Mouse (Mus musculus): ENCODE measurements around the gene Armc8.
"Not testable (repeated sequence)": the region's sequence is repeated elsewhere in the genome, so short reads cannot be mapped to it uniquely, and the experiment has no call there.

Gene Armc8

GRCm38 (mm10) chr9:99568347-99569070, at the start of gene Armc8:
Gene Armc8, minus strand, starts transcription at chr9:99568899.
- peak; percentile 86 to 91 for DNase-seq (ENCODE audit: low spot score in 2 of 2)

GRCm38 (mm10) chr9:99612202-99612601, 43.5 kb upstream of the Armc8 start, which contains the start of gene A4gnt:
Gene A4gnt, plus strand, starts transcription at chr9:99612502.
- DNase-seq (ENCODE audit: low spot score in 2 of 2), result no peak

- no peak for DNase-seq (ENCODE audit: low spot score in 2 of 2)
These were observed 34.9 kb upstream of the Armc8 start for GRCm38 (mm10) chr9:99603566-99603965.

GRCm38 (mm10) chr9:99599127-99599526, 30.4 kb upstream of the Armc8 start:
- not testable (repeated sequence) for DNase-seq (ENCODE audit: low spot score in 2 of 2)

- no peak for DNase-seq (ENCODE audit: low spot score in 2 of 2)
These were observed 22.4 kb upstream of the Armc8 start for GRCm38 (mm10) chr9:99591144-99591543.

- DNase-seq (ENCODE audit: low spot score in 2 of 2), result peak; percentile 38 to 45
These were observed 19.0 kb upstream of the Armc8 start for GRCm38 (mm10) chr9:99587505-99588202.

GRCm38 (mm10) chr9:99580655-99581054, 12.0 kb upstream of the Armc8 start:
- DNase-seq (ENCODE audit: low spot score in 2 of 2), result no peak

- peak; percentile 81 to 85 for DNase-seq (ENCODE audit: low spot score in 2 of 2)
These were observed 7.2 kb upstream of the Armc8 start, which contains the start of gene Dbr1 for GRCm38 (mm10) chr9:99575677-99576480. Gene Dbr1, plus strand, starts transcription at chr9:99575799.

- no peak for DNase-seq (ENCODE audit: low spot score in 2 of 2)
These were observed 335 bp upstream of the Armc8 start for GRCm38 (mm10) chr9:99569071-99569397.

GRCm38 (mm10) chr9:99568023-99568346, 714 bp downstream of the Armc8 start:
- DNase-seq (ENCODE audit: low spot score in 2 of 2), result no peak

- DNase-seq (ENCODE audit: low spot score in 2 of 2), result peak; percentile 31 to 42
These were observed 5.0 kb downstream of the Armc8 start for GRCm38 (mm10) chr9:99563714-99564113.

- DNase-seq (ENCODE audit: low spot score in 2 of 2), result no peak
These were observed 8.3 kb downstream of the Armc8 start for GRCm38 (mm10) chr9:99560389-99560788.

GRCm38 (mm10) chr9:99559557-99559904, 9.2 kb downstream of the Armc8 start:
- no peak for DNase-seq (ENCODE audit: low spot score in 2 of 2)

- DNase-seq (ENCODE audit: low spot score in 2 of 2), result no peak
These were observed 9.7 kb downstream of the Armc8 start for GRCm38 (mm10) chr9:99558824-99559556.

- no peak for DNase-seq (ENCODE audit: low spot score in 2 of 2)
These were observed 11.0 kb downstream of the Armc8 start for GRCm38 (mm10) chr9:99557580-99558300.

- DNase-seq (ENCODE audit: low spot score in 2 of 2), result no peak
These were observed 13.4 kb downstream of the Armc8 start for GRCm38 (mm10) chr9:99555253-99555652.

- no peak for DNase-seq (ENCODE audit: low spot score in 2 of 2)
These were observed 14.6 kb downstream of the Armc8 start for GRCm38 (mm10) chr9:99554052-99554451.

GRCm38 (mm10) chr9:99553049-99553448, 15.7 kb downstream of the Armc8 start:
- no peak for DNase-seq (ENCODE audit: low spot score in 2 of 2)

GRCm38 (mm10) chr9:99552068-99552467, 16.6 kb downstream of the Armc8 start:
- DNase-seq (ENCODE audit: low spot score in 2 of 2), result no peak

- DNase-seq (ENCODE audit: low spot score in 2 of 2), result no peak
These were observed 22.4 kb downstream of the Armc8 start for GRCm38 (mm10) chr9:99546259-99546658.

- no peak for DNase-seq (ENCODE audit: low spot score in 2 of 2)
These were observed 36.8 kb downstream of the Armc8 start for GRCm38 (mm10) chr9:99531865-99532264.
